Mouse (Mus musculus) T-helper 2 cell (primary cell): ENCODE measurements at regions not wholly inside any gene's neighbourhood (a gene's known extent, or its start where the extent isn't known, plus 50 kb on each side); places are given as distances from the start of the nearest gene placed in this dataset.

Experiments used
- in situ Hi-C: fragments of 300-600 bp; cut with MboI, MseI; formaldehyde crosslinking; loops from one replicate; pipeline ENCODE4 v1.15.1; 2025; ENCODE audit warnings: high pct_unique_total_duplicates

DNA sequence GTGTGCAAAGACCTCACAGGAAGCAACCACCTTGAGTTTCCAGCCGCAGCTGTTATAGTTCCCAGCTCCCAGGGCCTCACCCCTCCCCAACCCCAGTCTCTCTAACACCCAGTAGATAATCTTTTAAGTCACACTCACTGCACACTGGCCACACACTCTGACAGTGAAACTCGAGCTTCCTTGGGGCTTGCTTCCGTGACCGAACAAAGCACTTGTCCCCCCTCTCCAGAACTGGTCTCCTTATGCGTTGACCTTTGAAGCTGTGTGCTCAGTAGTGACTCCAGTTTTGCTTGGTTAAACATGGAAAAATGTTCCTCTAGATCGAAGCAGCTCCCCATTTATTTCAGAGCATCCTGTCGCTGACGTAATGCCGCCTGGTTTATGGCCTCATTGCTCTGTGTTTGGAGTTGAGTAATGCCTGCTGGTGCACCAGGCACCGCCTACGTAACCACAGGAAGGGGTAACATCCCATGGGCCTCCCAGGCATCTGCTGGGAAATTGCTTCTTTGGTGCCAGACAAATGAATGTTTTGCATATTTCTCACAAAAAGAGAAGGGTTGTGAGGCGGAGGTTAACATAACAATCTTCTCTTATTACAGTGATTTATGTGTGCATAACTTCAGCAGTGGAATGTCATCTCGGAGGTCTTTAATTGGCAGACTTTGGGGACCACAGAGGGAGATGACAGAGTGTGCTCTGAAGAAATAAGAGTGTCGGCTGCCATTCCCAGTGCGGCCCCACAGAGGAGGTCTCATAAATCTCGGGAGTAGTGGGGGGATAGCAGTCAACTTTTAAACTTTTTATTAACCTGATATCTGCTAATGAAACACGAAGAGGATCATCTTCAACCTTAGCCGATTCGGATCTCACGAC lies 292.7 kb upstream of the Zfp507 start:
- in situ Hi-C loops, result no loop called here

DNA sequence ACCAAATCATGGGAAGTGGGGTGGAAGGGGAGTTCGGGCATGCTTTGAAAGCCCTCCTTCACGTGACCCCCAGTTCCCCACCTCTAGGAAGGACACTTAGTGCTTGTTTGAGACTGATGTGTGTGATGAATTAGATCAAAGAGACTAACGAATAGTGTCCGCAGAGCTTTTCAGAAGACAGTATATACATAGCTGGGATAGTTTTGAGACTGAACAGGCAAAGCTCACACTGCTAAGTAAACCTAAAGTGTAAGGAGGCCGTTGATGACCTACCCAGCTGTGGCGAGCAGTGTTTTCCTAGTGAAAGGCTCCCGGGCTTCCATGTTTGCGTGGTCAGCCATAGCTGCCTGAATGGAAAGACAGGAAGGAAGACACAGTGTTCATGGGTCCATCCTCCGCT lies 288.3 kb upstream of the Zfp507 start:
- in situ Hi-C loops, result no loop called here

DNA sequence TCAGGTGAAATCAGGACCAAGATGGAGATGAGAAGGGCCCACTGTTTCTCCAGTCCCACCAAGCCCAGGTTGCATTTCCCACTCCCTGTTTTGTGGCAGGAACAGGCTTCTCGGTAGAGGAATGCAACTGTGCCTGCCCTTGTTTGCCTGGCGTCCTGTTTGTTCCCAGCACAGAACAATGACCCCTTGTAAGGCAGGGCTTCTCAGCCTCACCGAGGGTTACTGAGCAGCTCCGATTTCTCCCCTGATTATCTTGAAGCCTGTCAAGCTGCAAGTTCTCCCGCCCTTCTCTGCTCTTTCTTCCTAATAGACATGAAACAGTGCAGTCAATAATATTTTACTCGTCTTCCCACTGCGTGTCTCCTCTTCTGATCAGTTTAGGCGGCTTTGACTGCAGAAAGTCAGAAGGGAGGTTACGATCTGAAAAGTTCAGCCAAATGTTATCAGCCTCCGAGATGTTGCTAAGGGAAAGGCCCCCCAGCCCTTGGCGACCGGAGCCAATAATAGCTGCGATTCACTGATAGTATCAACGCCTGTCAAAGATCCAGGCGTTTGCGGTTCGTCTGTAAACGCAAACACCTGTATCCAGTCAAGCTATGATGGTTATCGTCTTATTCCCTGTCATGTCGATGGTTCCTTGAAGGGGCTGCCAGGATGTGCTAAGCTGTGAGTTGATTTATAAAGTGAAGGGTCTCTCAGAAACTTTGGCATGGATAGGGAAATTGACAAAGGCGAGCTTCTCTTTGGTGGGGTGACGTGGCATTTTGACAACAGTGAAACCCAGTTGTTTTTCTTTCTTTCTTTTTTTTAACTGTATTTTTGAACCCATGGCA lies 287.7 kb upstream of the Zfp507 start:
- in situ Hi-C loops, result no loop called here

DNA sequence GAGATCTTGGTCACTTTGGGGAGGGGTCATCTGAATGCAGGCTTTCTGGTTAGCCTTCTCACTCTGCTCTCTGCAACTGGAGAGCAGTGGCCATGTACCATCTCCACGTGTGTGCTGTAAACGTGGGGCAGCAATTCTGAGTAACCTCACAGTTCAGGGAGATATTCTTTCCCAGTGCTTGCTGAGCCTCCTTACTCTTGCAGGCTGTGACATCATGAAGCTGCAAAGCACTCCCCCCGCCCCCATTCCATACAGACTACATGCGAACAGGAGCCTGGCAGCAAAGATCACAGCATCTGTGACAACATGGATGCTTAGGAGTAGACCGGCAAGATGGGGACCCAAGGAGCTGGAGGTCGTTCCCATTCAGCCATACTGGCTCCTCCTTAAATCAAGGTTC lies 284.8 kb upstream of the Zfp507 start:
- in situ Hi-C loops, result no loop called here

DNA sequence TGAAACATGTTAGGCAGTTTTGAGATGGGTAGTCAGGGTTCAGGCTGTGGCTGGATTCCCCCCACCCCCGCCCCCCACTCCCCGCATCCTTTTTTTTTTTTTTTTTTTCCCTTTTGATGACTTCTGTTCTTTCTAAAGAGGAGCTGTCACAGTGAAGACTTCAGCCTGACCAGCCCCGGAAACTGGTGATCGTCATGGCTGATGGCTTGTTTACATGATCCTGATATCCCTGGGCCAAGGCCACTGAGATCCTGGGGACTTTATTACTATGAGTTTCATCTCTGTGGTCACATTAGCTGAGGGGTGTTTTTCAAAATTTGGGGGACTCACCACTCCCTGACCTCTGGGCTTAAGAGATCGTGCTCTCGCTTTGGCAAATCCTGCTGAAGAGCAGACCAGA lies 275.9 kb upstream of the Zfp507 start:
- in situ Hi-C loops, result no loop called here

DNA sequence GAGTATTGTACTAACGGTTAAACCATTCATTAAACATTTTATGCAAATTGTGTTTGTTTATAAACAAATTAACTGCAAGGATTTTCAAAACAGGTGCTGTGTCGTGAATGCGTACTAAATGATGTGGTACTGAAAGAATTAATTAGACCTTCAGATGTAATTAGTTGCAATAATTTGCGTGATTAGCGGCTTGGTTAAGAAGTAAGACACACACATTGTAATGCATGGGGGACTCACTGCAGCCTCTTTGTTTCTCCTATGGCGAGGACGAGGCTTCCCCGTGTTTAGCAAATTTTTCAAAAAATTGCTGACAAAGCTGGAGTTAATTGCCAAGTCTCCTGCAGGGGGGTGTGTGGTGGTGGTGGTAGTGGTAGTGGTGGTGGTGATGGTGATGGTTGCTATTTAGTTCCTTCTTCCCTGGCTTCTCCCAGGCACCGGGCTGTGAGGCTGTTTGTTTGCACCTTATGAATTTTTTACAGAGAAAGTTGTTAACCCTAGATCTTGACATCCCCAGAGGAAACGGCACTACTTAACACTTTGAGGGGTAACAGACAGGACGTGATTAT lies 275.4 kb upstream of the Zfp507 start:
- in situ Hi-C loops, result no loop called here

DNA sequence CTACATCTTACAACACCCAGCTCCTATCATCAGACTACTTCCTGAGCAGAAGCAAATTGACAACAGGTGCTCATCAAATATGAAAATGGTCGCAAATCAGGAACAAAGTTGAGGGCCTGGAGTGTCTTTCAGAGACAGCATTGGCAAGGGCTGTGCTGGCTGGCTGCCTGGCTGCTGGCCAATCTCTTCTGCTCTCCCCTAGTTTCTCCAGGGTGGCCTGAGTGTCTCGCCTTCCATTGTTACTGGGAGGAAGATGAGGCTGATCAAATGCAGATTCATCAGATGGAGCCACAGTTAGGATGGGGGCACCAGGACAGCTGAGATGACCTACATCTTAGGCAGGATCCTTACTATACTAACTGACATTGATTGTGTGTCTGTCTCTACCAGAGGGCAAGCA lies 274.5 kb upstream of the Zfp507 start:
- in situ Hi-C loops, result no loop called here

DNA sequence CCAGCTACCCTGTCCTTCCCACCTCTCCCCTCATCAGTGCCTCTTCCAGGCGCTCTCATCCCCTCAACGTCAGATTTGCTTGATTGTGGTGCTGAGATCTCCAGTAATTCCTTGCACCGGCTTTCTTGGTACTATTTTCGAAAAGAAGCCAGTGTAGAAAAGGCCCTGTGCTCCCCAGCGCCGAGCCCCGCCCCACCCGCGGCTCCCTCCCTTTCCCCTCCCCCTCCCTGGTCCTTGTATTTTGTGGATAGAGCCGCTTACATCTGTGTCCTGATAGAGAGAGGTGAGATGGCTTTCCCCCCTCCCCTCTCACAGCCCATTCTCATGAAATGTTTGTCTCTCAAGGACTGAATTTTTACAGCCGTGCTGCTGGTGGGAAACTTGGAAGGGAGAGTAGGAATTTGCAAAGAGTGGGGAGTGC lies 273.2 kb upstream of the Zfp507 start:
- in situ Hi-C loops, result no loop called here

DNA sequence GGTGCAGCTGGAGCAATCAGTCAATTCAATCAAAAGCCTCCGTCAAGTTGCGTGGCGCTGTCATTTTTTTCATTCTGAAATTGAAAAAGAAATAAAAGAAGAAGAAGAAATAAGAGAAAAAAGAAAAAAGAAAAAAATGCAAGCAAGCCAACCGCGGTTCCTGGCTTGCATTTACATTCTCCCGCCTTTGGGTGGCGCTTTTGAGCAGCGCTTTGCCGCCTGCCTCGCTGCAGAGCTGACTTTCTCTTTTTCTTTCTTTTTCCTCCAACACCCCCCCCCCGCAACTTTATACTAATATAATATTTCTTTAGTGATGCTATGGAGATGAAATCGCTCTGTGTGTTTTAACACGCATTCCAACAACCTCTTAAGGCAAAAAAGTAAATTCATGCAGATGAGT lies 269.0 kb upstream of the Zfp507 start:
- in situ Hi-C loops, result no loop called here

DNA sequence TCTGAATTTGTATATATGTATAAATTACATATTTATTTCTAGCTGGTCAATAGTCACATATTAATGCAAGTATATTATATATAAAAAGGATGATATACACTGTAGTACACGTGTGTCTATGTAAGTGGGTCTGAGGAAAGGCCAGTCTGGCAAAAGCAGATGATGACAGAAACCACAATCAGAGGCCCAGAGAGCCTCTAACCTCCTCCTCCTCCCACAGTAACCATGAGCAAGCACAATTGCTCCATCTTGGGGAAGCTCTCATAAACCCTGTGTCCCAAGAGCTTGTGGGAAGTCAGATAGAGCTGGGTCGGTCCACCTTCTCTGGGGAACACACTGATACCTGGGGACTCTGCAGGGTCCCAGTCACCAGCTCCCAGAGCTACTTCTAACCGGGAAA lies 263.9 kb upstream of the Zfp507 start:
- in situ Hi-C loops, result no loop called here

DNA sequence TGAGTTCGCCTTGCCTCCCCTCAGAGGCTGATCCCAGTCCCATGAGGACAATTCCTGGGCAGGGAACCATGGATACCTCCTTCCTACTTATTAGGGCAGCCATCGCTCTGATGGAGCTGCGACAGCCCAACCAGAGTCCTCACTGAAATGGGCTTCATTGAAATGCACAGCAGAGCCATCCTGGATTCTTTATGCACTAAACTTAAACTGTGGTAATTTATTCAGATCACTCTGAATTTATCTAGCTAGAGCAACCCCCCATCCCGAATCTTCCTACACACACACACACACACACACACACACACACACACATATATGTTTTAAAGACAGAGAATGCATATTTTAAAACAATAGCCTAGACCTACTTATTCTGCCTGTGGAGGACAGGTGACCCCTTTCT lies 258.9 kb upstream of the Zfp507 start:
- in situ Hi-C loops, result no loop called here

DNA sequence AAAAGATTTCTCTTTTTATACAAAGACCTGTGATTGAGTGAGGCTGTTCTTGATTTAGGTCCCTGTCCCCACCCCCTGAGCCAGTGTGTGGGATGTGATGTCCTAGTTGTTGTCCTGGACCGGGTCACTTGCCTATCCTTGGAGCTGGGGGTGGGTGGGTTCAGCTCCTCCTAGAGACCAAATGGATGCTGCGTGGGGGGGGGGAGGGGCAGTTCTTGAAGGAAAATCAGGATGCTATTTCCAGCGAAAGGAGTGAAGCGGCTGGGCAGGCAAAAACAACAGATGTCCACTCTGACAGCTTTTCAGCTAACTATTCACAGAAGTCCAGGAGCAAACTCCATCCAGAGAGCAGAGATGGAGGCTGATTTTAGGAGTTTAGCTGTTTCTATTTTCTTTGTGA lies 257.6 kb upstream of the Zfp507 start:
- in situ Hi-C loops, result no loop called here

DNA sequence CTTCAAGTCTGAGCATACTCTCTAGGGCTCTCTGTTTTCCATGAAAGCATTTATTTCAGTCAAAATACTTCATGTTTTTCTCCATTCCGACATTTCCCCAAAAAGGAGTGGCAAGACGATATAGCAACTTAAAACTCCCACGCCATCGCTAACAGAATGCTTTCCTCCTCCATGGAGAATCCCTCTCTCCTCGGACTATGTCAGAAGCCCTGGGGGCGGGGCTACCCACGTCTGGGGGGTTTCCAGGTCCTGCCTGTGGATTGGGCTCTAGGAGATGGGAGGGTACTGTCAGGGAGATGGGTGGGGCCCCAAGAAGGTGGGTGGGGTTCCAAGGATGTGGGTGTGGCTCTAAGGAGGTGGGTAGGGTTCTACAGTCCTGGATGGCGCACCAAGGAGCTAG lies 243.2 kb upstream of the Zfp507 start:
- in situ Hi-C loops, result loop anchor here (10.0 kb wide), 1 partner anchor 841 kb away; no protein-coding TSS in a partner anchor

DNA sequence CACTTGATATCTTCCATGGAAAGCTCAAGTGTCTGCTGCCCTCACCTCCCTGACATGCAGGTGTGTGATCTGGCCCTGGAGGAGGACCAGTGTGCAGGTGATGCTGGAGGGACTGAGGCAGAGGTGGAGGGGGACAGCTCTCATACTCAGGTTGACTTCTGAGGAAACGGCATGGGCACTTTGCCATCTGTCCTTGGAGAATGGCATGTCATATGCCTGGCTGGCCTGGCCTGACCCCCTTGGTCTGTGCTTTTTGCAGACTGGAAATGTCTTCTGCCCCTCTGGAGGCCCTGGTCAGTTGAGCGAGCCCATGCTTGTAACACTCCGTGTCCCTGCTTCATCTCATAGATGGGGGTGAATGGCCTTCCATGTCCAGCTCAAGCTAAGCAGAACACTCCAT lies 229.1 kb upstream of the Zfp507 start:
- in situ Hi-C loops, result no loop called here

DNA sequence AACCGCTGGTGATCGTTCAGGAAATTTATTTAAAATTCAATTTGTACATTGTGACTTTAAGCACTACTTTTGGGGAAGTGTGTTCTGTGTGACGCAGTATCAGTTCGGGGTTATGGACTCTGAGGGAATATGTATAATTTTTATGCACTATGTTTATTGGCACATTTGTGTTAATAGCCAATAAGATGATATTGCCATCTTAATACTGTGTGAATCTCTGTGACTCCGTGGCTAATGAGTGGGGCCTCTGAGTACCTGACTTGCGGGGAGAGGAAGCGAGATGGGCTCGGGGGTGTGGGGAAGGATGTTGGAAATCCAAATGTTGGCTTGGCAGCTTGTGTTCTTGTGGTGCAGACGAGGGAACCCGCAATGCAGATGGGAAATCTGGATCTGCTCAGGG lies 220.2 kb upstream of the Zfp507 start:
- in situ Hi-C loops, result loop anchor here (10.0 kb wide), 1 partner anchor 1098 kb away; no protein-coding TSS in a partner anchor

DNA sequence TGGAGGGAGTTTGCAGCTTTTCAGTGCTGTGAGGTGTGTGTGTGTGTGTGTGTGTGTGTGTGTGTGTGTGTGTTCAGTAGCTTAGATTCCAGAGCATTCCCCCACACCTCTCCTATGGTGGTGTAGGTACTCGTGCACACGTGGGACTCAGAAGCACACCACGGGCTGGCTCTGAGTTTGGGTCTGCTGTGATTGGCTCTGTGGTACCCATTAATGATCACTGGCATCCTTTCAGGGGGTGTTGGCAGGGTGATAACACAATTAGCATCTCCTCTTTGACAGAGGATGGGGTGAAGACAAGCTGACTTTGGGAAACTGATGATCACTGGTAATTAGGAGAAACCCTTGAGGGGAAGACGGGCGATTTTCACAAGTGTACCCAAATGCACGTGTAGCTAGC lies 219.7 kb upstream of the Zfp507 start:
- in situ Hi-C loops, result loop anchor here (10.0 kb wide), 1 partner anchor 1098 kb away; no protein-coding TSS in a partner anchor

DNA sequence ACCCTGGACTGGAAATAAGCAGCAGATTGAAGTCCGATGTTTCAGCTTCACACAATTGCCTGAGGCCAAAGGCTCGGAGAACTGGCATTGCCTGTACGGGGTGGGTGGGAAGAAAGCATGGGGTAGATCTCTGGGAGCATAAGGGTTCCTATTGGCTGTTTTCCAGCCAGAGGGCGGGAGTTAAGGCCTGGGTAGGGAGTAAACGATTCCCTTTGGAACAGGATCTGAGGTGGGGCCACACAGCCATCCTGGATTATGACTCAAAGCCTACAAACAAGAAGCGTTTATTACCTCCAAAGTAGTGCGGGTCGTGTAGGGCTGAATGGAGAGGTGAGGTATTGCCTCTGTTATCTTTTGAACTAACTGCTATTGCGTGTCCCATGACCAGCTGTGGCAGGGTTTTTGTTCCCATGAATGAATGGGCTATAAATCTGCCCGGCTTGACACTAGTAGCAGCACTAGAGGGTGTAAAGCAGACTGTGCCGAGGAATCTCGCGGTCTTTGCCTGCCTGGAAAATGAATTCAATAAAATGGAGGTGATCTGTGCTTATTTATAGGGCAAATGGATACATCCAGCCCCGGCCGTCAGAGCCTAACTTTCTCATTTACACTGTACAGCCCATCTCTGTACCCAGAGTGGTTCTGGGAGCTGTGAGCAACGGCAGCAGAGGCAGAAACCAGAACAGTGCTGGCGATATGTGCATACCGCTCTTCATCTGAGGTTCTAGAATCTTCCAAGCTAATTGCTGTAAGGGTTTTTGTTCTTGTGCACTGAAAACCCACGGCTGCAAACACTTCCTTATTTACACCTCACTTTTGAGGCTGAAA lies 214.3 kb upstream of the Zfp507 start:
- in situ Hi-C loops, result no loop called here

DNA sequence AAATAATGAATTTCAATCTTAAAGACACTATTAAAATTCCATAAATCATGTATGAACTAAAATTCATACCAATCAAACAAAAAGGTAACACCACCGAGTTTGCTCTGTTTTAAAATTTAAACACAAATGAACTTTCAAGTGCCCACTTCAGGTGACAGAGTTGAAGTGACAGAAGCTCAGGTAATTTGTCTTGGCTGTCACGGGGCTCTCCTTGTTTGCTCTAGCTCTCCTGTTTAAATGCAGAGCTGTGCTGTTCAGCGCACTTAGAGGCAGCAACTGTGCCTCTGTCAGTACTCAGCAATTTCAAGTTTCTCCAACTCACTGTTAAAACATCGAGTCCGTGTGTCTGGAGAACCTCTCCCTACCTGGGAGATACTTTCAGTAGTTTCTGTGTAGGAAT lies 193.8 kb upstream of the Zfp507 start:
- in situ Hi-C loops, result no loop called here

DNA sequence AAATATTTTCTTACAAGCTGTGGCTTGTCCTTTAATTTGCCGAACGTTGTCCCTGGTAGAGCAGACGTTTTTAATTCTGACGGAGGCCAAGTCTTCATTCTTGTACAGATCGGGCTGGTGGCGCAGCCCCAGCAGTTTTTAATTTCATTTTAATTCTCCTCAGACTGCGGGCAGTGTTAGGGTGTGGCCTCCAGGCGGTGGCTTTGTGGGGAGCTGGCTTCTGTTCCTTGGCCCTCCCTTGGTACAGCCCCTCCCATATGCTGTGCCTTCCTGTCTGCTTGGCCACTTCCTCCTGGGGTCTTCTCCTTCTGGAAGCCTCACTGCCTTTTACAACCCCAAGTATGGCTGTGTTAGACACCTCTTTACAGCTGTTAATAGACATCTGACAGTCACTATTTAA lies 189.7 kb upstream of the Zfp507 start:
- in situ Hi-C loops, result no loop called here

DNA sequence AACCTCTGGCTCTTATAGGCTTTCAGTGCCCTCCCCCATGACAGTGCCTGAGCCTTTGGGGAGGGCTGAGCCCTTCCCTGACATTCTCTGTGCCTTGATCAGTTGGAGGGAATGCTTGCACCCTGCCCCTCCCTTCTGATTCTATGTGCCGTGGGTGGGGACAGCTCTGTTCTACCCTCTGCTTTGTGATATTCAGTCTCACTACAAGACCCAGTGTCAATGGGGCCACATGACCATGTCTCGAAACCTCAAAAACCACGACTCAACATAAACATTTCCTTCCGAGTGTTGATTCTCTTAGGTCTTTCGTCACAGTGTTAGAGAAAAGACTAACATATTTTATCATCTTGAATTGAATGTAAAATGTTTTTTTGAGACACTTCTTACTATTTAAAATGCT lies 188.3 kb upstream of the Zfp507 start:
- in situ Hi-C loops, result no loop called here

DNA sequence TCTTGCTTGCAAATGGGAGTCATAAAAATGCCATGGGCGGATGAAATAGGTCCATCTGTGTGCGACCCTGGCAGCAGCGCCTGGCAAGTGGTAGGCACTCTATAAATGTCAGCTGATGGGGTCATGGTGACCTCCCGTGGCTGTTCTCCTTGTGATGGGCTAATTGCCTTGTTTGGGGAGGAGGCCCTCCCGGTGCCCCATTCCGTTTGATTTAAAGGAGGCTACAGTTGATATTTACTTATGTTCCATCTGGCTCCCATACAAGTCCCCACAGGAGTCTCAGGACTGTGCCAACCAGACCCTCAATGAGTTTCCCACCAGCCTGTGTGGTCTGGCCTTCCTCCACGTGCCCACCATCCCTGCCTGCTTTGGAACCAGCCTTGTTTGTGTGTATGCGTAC lies 186.7 kb upstream of the Zfp507 start:
- in situ Hi-C loops, result no loop called here
